Mouse (Mus musculus) heart, adult 2 months (tissue): ENCODE measurements at regions not wholly inside any gene's neighbourhood (a gene's known extent, or its start where the extent isn't known, plus 50 kb on each side); places are given as distances from the start of the nearest gene placed in this dataset.
"Not testable (repeated sequence)": the region's sequence is repeated elsewhere in the genome, so short reads cannot be mapped to it uniquely, and the experiment has no call there.

Experiments used
- DNase-seq, 2 experiments: peaks; one replicate each; pipeline ENCODE4 v3.0.0; 2021
- H3K27ac ChIP-seq: fragments of 200-600 bp; 2 replicates; pipeline ENCODE4 v1.8.1; 2022
- H3K27me3 ChIP-seq: fragments of 200-500 bp; 2 replicates; pipeline ENCODE4 v1.6.1; 2012; ENCODE audit warnings: mild to moderate bottlenecking, low read length, inconsistent platforms, mixed read lengths; ENCODE audit not compliant: control insufficient read depth, insufficient read depth
- H3K36me3 ChIP-seq: fragments of 200-500 bp; 2 replicates; pipeline ENCODE4 v1.6.1; 2012; ENCODE audit warnings: low read length, inconsistent platforms; ENCODE audit not compliant: control insufficient read depth, insufficient read depth
- H3K4me1 ChIP-seq: fragments of 200-500 bp; 2 replicates; pipeline ENCODE4 v1.6.1; 2011; ENCODE audit warnings: low read length; ENCODE audit not compliant: control insufficient read depth, insufficient read depth
- H3K4me3 ChIP-seq: fragments of 200-600 bp; 2 replicates; pipeline ENCODE4 v1.8.1; 2022
- H3K79me2 ChIP-seq: fragments of 200-500 bp; replicated peaks from 2 replicates; pipeline ENCODE4 v1.6.1; 2012; ENCODE audit warnings: mild to moderate bottlenecking, inconsistent platforms, low read length, moderate library complexity, mixed read lengths; ENCODE audit not compliant: control insufficient read depth, insufficient read depth
- H3K9ac ChIP-seq: fragments of 200-500 bp; 2 replicates; pipeline ENCODE4 v1.6.1; 2012; ENCODE audit warnings: low read depth, mild to moderate bottlenecking, control low read depth, inconsistent platforms, low read length, mixed read lengths
- CTCF ChIP-seq: fragments of 200-600 bp; IDR thresholded peaks from 2 replicates; pipeline ENCODE4 v1.8.1; 2022; ENCODE audit warnings: antibody characterized with exemption, mild to moderate bottlenecking, moderate library complexity
- EP300 ChIP-seq: fragments of 200-500 bp; IDR thresholded peaks from 2 replicates; pipeline ENCODE4 v1.6.1; 2011; ENCODE audit warnings: low read depth, low read length, control low read depth; ENCODE audit not compliant: insufficient read depth
- POLR2A ChIP-seq: fragments of 200-500 bp; IDR thresholded peaks from 2 replicates; pipeline ENCODE4 v1.6.1; 2011; ENCODE audit warnings: mild to moderate bottlenecking, low read depth, low read length, control low read depth; ENCODE audit not compliant: insufficient read depth
- WGBS: fragments of 180-500 bp; shearing (Covaris S2); methylation state at CpG from one replicate; pipeline ENCODE4 v1.1.7; 2018; 5-methylcytosine and 5-hydroxymethylcytosine counted together
- intact Hi-C: fragments of 180-260 bp; cut with DNase I; formaldehyde crosslinking; loops from one replicate; pipeline ENCODE4 v1.15.1; 2025

GRCm38 (mm10) chr4:145431910-145432765, 78.4 kb upstream of the Zfp990 start:
- Histone ChIP-seq H3K79me2 (no peaks in the 10 kb centered on the region), H3K27me3 (no peaks in the 10 kb centered on the region; the same call in 1 of the 2 replicates), H3K4me3 (no peak overlapping the region), H3K4me1 (no peaks in the 10 kb centered on the region), H3K27ac (no peak overlapping the region), H3K36me3 (no peaks in the 10 kb centered on the region), H3K9ac (no peak overlapping the region)
- no peak for TF ChIP-seq CTCF
- intact Hi-C loops, result loop anchor here (1.0 kb wide), 2 partner anchors 24 to 151 kb away; no protein-coding TSS in a partner anchor
- DNase-seq, result no peak
- 60% methylated on average over 8 of the region's 8 CpGs for WGBS

GRCm38 (mm10) chr4:145417837-145418236, 92.7 kb upstream of the Zfp990 start:
- DNase-seq, H3K27ac ChIP-seq, H3K9ac ChIP-seq, H3K4me3 ChIP-seq, H3K36me3 ChIP-seq, H3K4me1 ChIP-seq, H3K27me3 ChIP-seq, intact Hi-C loops, H3K79me2 ChIP-seq: not testable (repeated sequence)
- 49% methylated on average over 4 of the region's 4 CpGs for WGBS

- TF ChIP-seq CTCF, result no peak
- no peak for TF ChIP-seq EP300
- Histone ChIP-seq H3K79me2 (no peaks in the 10 kb centered on the region), H3K36me3 (no peaks in the 10 kb centered on the region), H3K27me3 (no peaks in the 10 kb centered on the region), H3K9ac (no peak overlapping the region), H3K27ac (no peak overlapping the region), H3K4me3 (no peak overlapping the region), H3K4me1 (no peaks in the 10 kb centered on the region)
- DNase-seq, result no peak
- intact Hi-C loops, result no loop called here
- WGBS, result 40% methylated on average over 1 of the region's 1 CpGs
Observed at GRCm38 (mm10) chr4:145411141-145411540, 96.2 kb upstream of the Tnfrsf8 start.

- Histone ChIP-seq H3K27ac (no peak overlapping the region), H3K36me3 (no peaks in the 10 kb centered on the region), H3K9ac (no peak overlapping the region), H3K27me3 (no peaks in the 10 kb centered on the region), H3K79me2 (no peaks in the 10 kb centered on the region), H3K4me3 (no peak overlapping the region), H3K4me1 (no peaks in the 10 kb centered on the region)
- TF ChIP-seq EP300, result no peak
- no peak for TF ChIP-seq POLR2A
- TF ChIP-seq CTCF, result no peak
- WGBS, result 60% methylated on average over 5 of the region's 5 CpGs
- intact Hi-C loops, result no loop called here
- no peak for DNase-seq
Observed at GRCm38 (mm10) chr4:145409796-145410475, 95.0 kb upstream of the Tnfrsf8 start.

DNA sequence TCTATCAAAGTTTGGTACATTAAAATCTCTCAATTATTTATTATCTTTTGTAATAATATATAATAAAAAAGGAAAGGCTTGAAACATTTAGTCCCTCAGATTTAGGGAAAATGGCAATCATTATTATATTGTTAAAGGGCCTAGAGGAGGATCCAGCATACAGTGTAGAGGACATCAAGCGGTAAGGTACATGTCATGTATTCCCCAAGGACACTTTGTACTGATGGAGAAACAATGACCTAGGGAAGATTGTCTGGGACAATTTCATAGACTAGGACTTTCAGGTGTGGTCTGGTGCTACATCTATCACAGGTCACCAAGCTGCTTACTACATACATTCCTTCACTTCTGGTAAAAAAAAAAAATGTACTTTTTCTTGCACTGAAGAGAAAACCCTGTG, 91.1 kb upstream of the Tnfrsf8 start:
- WGBS, result 41% methylated on average over 1 of the region's 1 CpGs
- H3K4me1 ChIP-seq, H3K27ac ChIP-seq, H3K36me3 ChIP-seq, DNase-seq, H3K27me3 ChIP-seq, H3K79me2 ChIP-seq, intact Hi-C loops, H3K4me3 ChIP-seq, H3K9ac ChIP-seq: not testable (repeated sequence)

DNA sequence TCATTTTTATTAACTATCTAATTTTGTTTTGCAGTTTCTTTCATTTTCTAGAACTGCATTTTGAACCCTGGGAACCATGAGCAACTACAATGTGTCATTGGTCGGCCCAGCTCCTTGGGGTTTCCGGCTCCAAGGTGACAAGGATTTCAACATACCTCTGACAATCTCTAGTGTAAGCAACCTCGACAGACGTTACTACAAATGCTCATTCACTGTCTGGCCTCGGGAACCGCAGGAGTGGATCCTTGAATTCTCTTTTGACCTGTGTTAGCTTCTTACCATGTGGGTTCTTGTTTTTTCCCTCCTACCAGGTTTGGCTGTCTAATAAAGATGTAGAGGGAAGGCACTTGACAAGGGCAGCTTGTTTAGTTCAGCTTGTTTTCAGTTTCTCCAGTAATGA, 89.3 kb upstream of the Tnfrsf8 start:
- H3K4me1 ChIP-seq, H3K9ac ChIP-seq, intact Hi-C loops, DNase-seq, H3K27ac ChIP-seq, H3K27me3 ChIP-seq, H3K4me3 ChIP-seq, H3K79me2 ChIP-seq, H3K36me3 ChIP-seq: not testable (repeated sequence)
- WGBS, result 72% methylated on average over 6 of the region's 6 CpGs

DNA sequence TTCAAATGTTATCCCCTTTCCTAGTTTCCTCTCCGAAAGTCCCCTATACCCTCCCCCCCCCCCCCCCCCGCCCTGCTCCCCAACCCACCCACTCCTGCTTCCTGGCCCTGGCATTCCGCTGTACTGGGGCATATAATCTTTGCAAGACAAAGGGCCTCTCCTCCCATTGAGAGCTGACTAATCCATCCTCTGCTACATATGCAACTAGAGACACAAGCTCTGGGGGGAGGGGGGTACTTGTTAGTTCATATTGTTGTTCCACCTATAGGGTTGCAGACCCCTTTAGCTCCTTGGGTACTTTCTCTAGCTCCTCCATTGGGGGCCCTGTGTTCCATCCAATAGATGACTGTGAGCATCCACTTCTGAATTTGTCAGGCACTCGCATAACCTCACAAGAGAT, 63.9 kb upstream of the Tnfrsf8 start:
- H3K36me3 ChIP-seq, H3K27ac ChIP-seq, H3K4me3 ChIP-seq, H3K27me3 ChIP-seq, H3K79me2 ChIP-seq, H3K4me1 ChIP-seq, DNase-seq, intact Hi-C loops, H3K9ac ChIP-seq: not testable (repeated sequence)
- WGBS, result 96% methylated on average over 2 of the region's 4 CpGs

- intact Hi-C loops, H3K4me1 ChIP-seq, H3K4me3 ChIP-seq, H3K27me3 ChIP-seq, H3K79me2 ChIP-seq, H3K27ac ChIP-seq, H3K36me3 ChIP-seq, DNase-seq, H3K9ac ChIP-seq: not testable (repeated sequence)
- 81% methylated on average over 14 of the region's 14 CpGs for WGBS
Observed at GRCm38 (mm10) chr4:145377306-145378067, 62.5 kb upstream of the Tnfrsf8 start.
